Mouse (Mus musculus): ENCODE results near the gene Ptprk.

The Ptprk gene

DNA sequence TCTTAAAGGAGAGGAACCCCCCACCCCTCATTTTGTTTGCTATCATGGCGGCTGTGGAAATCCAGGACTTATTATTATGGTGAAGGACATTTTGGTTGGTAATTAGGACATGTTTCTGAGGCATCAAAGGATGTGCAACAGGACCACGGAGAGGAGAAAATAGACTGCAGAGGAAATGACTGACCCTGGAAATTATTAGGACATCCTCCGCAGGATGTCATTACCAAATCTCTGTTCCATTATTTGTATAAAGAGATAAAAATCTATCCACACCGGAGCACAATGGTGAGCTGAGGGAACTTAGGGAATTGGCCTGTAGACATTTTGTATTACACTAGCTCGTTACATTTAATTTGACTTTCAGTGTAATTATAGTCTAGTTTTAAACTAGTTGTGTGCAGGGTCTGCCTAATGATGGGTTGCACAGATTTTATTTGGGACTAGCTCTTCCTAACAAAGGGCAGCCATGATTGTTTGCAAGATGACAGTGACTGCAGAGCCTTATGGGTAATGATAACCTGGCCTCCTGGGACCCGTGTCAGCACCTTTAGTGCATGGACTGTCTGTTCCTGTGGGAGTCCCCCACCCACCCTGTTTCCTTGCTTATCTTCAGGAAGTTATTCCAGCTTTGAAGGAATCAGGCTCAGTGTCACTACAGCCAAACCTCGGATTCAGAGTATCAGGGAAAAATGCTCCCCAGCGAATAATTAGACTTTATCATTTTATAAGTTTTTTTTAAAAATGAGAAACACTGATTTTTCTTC is 38.4 kb downstream of the Ptprk start:
- no peak for DNase-seq (ENCODE audit: low spot score in 2 of 2)

DNA sequence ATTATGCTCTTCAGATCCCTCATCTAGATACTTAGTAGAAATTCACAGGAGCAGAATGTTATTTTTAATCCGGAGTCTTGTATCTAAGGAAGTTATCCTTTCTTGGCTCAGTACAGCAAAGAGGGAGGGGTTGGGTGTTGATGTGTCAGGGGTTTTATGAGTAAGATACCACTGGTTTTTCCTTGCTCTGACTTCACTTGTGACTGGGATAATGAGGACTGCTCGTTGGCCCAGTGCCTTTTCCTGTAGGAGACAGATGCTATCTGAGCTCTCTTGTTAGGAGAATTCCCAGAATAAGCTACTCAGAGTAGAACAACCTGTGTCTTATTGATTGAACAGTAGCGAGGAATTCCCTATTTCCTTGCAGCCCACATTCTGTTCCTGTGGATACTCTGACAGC is 39.3 kb downstream of the Ptprk start:
- no peak for DNase-seq (ENCODE audit: low spot score in 2 of 2)

DNA sequence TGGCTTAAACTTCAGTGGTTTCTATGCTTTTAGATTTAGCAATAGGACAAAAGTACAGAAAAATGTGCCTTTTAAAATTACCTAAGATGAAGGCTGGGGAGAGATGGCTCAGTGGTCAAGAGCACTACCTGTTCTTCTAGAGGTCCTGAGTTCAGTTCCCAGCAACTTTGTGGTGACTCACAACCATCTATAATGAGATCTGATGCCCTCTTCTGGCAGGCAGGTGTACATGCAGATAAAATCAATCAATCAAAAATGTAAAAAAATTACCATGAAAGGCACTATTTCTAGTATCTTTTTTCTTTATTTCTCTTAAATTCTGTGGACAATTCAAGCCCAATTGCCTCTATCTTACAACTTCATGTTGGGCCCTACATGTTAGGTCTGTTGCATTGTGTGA is 42.4 kb downstream of the Ptprk start:
- DNase-seq (ENCODE audit: low spot score in 2 of 2), result no peak

DNA sequence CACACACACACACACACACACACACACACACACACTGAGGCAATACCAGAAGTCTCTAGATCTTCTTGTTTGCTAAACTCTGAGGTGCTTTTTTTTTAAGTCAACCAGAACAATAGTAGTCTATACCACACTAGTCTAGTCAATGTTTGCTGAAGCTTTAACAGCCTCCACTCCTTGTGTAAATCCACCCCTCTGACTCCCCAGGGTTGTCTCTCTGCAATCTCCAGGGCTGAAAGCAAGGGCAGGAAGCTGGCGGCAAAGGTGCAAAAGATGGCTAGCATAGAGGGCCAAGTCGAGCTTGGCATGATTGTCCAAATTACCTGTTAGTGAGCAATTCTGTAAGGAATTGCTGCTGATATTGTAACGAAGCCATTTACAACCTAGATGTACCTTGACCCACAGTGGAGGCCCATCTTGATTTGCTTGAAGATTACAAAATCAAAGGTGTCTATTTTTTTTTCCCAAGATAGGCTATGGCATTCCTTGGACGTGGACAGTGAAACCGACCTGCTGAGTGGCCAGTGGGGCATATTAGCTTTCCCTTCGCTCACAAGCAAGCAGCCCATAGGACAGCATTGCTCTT is 44.3 kb downstream of the Ptprk start:
- DNase-seq (ENCODE audit: low spot score in 2 of 2), result no peak

- DNase-seq (ENCODE audit: low spot score in 2 of 2), result no peak
These were observed 49.3 kb downstream of the Ptprk start for GRCm38 (mm10) chr10:28123881-28124280.

DNA sequence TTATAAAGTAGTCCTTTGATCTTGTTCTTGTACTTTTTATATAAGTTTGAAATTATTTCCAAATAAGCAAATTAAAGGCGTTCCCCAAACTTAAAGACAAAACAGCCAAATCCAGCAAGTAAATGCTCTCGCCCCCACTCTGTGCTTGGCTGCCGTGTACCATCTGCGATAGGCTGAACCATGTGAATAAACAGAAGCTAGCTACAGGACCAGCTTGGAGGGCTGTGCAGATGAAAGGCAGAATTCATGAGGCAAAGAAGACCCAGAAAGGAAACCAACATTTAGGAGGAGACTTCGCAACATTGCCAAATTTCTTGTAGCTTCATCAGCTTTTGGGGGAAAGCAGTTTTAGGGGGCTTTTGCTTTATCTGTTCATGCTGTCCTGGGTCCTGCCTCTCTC is 53.4 kb downstream of the Ptprk start:
- no peak for DNase-seq (ENCODE audit: low spot score in 2 of 2)

DNA sequence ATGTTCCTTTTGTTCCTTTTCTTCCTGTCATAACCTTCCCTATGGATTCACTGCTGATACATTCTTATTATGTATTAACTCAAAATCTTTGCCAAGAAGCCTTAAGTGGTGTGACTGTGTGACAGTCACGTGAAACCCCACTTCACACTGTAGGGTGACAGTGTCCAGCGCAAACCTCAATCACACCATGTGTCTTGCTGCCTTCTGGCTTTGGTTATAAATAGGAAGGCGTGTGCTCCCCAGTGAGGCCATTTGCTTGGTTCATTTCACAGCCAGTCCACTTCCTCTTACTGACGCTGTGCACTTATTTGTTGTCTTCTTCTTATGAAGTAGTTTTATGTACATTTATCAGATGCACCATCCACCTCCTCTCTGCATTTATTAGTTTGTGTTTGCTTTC is 53.8 kb downstream of the Ptprk start:
- DNase-seq (ENCODE audit: low spot score in 2 of 2), result no peak

GRCm38 (mm10) chr10:28130422-28130821 is 55.8 kb downstream of the Ptprk start:
- no peak for DNase-seq (ENCODE audit: low spot score in 2 of 2)

- no peak for DNase-seq (ENCODE audit: low spot score in 2 of 2)
These were observed 59.1 kb downstream of the Ptprk start for GRCm38 (mm10) chr10:28133770-28134169.

DNA sequence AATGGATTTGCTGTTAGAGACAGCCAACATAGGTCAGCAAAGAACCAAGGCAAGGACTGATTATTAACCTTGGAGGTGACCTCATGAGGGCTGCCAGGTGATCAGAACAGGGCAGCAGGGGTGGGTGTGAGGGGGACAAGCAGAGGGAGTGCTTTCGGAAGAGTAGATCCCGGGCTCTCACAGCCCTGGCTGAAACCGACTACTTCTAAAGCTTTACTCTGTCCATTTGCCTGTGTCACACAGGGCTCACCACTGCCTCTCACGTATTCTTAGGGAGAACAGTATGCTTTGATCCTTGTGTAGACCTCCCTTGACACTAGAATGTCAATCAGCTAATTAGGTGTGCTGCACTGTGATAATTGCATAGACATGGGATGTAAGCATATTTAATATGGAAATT is 63.8 kb downstream of the Ptprk start:
- DNase-seq (ENCODE audit: low spot score in 2 of 2), result no peak

GRCm38 (mm10) chr10:28144459-28144858 is 69.8 kb downstream of the Ptprk start:
- no peak for DNase-seq (ENCODE audit: low spot score in 2 of 2)

GRCm38 (mm10) chr10:28145326-28145725 is 70.7 kb downstream of the Ptprk start:
- DNase-seq (ENCODE audit: low spot score in 2 of 2), result no peak

GRCm38 (mm10) chr10:28155688-28156685 is 81.4 kb downstream of the Ptprk start:
- DNase-seq (ENCODE audit: low spot score in 2 of 2), result no peak

DNA sequence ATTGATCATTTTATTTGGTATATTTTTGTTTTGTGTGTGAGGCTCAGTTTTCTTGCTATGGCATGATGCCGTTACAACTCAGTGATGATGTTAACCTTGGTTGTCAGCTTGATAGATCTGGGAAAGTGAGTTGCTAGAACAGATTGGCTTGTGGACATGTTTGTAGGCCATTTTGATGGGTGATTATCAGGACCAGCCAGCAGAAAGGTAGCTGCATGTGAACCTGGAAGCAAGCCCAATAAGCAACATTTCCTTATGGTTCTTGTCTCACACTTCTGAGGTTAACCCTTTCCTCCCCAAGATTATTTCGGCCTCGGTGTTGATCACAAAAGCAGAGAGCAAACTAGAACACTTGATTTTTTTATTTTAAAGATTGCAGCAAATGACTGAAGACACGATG is 85.1 kb downstream of the Ptprk start:
- DNase-seq (ENCODE audit: low spot score in 2 of 2), result no peak

- no peak for DNase-seq (ENCODE audit: low spot score in 2 of 2)
These were observed 86.7 kb downstream of the Ptprk start for GRCm38 (mm10) chr10:28161306-28161705.

- DNase-seq (ENCODE audit: low spot score in 2 of 2), result no peak
These were observed 89.6 kb downstream of the Ptprk start for GRCm38 (mm10) chr10:28164250-28164649.

DNA sequence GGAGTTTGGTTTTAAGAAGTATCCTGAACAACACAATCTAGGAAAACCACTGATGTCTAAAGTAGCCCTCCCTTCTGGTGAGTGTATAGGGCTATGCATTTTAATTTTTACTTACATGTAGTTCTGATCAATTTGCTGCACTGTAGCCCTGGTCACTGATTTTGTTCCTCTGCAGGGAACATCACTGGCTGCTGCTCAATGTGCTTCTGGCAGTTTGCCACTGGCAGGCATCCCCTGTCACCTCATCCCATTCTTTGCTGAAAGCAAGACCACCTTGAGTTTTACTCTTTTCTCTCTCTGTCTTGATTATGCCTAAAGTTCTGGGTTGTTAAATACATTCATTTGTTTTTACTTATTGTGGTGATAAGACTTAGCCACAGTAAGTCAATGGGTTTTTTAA is 90.1 kb downstream of the Ptprk start:
- no peak for DNase-seq (ENCODE audit: low spot score in 2 of 2)

GRCm38 (mm10) chr10:28166610-28167009 is 92.0 kb downstream of the Ptprk start:
- no peak for DNase-seq (ENCODE audit: low spot score in 2 of 2)

GRCm38 (mm10) chr10:28167097-28167496 is 92.5 kb downstream of the Ptprk start:
- DNase-seq (ENCODE audit: low spot score in 2 of 2), result no peak

DNA sequence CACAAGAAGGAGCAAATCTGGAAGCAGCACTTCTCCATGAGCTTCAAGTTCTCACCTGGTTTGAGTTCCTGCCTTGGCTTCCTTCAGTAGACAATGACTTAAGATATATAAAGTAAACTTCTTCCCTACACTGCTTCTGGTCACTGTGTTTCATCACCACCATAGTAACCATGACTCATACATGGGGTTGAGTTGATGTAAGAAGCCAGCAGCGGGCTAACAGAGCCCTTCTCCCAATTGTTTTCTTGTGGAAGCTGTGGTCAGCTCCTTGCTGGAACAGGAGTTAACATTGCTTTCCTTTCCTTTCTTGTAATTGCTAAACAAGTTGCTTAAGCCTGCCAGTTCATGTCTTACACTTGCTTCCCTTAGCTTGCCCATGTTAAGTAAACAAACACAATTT is 96.6 kb downstream of the Ptprk start:
- DNase-seq (ENCODE audit: low spot score in 2 of 2), result no peak

GRCm38 (mm10) chr10:28178876-28179275 is 104.3 kb downstream of the Ptprk start:
- DNase-seq (ENCODE audit: low spot score in 2 of 2), result no peak

DNA sequence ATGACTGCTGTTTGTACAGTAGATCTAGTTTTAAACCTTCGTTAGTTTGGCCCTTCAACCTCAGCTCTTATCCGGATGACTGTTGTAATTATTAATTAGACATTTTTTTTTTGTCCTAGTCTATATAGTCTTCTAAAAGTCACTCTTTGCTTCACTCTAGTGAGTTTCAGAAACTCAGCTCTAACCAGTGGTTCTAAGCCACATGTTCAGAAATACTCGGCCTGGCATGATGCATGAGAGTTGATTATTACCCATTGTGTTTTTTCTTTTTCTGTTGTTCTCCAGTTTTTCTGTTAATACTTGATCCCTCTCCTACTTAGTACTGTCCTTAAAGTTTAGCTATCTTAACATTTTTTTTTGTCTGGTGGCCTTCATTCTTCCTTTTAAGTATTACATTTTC is 107.5 kb downstream of the Ptprk start:
- DNase-seq (ENCODE audit: low spot score in 2 of 2), result no peak

All from spleen, postnatal 36 days (tissue).